Mouse (Mus musculus): ENCODE results near the gene Pcp4. TPM values are rescaled to one million over a fixed set of nuclear protein-coding genes. Genes with fewer than 3 reads are reported as not detected.

The Pcp4 gene
- polyA plus RNA-seq, 1 experiment from 2014 or later = 13.8 TPM

Other genes with a start within 250 kb of the Pcp4 start
- 0.61 and 0.79 TPM in 2 replicates for gene B3galt5, start 231.8 kb upstream of the Pcp4 start, polyA plus RNA-seq (2015; fragmentation: Nextera tagmentation; extraction: Ambion mirVana)
- gene Itgb2l, start 24.0 kb upstream of the Pcp4 start, polyA plus RNA-seq (2015; fragmentation: Nextera tagmentation; extraction: Ambion mirVana) = 0.09 and 0.39 TPM in 2 replicates

Measured in embryonic facial prominence, embryonic 15.5 days (tissue).